Comparison of ENCODE assay signal across 10 mouse cellular contexts in the genomic region with DNA sequence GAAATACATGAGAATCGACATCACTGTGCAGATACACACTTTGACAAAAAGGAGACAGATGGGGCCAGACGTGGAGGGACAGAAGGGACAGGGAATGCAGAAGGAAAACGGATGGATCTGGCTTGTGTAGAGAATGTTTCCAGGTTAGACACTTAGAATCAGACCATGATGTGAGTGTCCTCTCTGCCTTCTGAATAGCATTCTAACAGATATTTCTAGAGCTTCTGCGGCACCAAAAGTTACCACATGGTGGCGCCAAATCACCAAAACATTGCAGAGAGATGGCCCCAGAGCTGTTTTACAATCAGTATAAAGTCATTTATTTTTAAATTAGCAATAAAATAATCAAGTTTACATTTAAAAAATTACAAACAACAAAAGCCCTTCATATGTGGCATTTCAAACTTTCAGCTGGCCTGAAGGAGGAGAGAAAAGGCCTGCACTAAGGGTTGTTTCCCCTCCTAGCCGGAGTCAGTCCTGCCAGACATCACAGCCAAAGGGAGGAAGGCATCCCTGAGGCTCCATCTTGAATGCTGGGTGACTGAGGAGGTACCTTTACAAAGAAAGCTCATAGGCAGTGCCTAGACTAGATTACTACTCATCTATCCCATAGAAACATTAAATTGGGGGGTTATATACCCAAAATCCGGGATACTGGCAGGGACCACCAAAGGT. TPM values are rescaled to one million over a fixed set of nuclear protein-coding genes. Genes with fewer than 3 reads are reported as not detected.
DNase-seq lines count a peak whose midpoint lies in the region; ATAC-seq lines count a peak whose summit lies in the region.
"Had no signal": no experiment of that assay in that cellular context is flagged by ENCODE, and none has a peak within 500 bp of the region (broad histone marks: within the 10 kb centered on the region; RNA-seq: fewer than 3 reads in every experiment).

No protein-coding gene starts in this region.

- no peak overlapping the region for H3K4me2 ChIP-seq in kidney, embryonic 15.5 days
- H3K4me2 ChIP-seq in forebrain, embryonic 12.5 days = no peak overlapping the region
- H3K4me2 ChIP-seq: liver, embryonic 15.5 days had no signal

- no peaks in the 10 kb centered on the region for H3K27me3 ChIP-seq in kidney, embryonic 15.5 days
- H3K27me3 ChIP-seq in forebrain, embryonic 12.5 days = no peaks in the 10 kb centered on the region
- H3K27me3 ChIP-seq in limb, embryonic 10.5 days (ENCODE audit: low read depth, poor library complexity, severe bottlenecking) = no peaks in the 10 kb centered on the region
- H3K27me3 ChIP-seq: liver, embryonic 15.5 days had no signal

- no peak overlapping the region for H3K4me3 ChIP-seq in kidney, embryonic 15.5 days (replicated peaks)
- no peak overlapping the region for H3K4me3 ChIP-seq in forebrain, embryonic 12.5 days (replicated peaks)
- H3K4me3 ChIP-seq in limb, embryonic 10.5 days = no peak overlapping the region
- H3K4me3 ChIP-seq: liver, embryonic 15.5 days had no signal

- H3K36me3 ChIP-seq in kidney, embryonic 15.5 days = peaks cover 54% of the 10 kb centered on the region
- H3K36me3 ChIP-seq in forebrain, embryonic 12.5 days (replicated peaks) = peaks cover 28% of the 10 kb centered on the region
- peaks cover 47% of the 10 kb centered on the region for H3K36me3 ChIP-seq in limb, embryonic 10.5 days

- no peak for ATAC-seq in kidney, embryonic 15.5 days (replicated peaks; ENCODE audit: low FRiP score)
- peak; percentile 63 for ATAC-seq in forebrain, embryonic 12.5 days (ENCODE audit: low FRiP score)
- ATAC-seq in monocyte, adult 5-6 weeks (replicated peaks; ENCODE audit: insufficient number of reproducible peaks, low FRiP score, low TSS enrichment, poor library complexity, severe bottlenecking) = peak; percentile 64; the same call in 1 of the 2 replicates

- H3K9ac ChIP-seq in kidney, embryonic 15.5 days = no peak overlapping the region
- no peak overlapping the region for H3K9ac ChIP-seq in forebrain, embryonic 12.5 days
- H3K9ac ChIP-seq: liver, embryonic 15.5 days had no signal

- 60% methylated on average over 7 of the region's 7 CpGs for WGBS in kidney, embryonic 15.5 days
- WGBS in forebrain, embryonic 12.5 days = 61% methylated on average over 7 of the region's 7 CpGs
- 69% methylated on average over 7 of the region's 7 CpGs for WGBS in limb, embryonic 10.5 days

- no peaks in the 10 kb centered on the region for H3K4me1 ChIP-seq in kidney, embryonic 15.5 days
- no peaks in the 10 kb centered on the region for H3K4me1 ChIP-seq in forebrain, embryonic 12.5 days
- no peaks in the 10 kb centered on the region for H3K4me1 ChIP-seq in limb, embryonic 10.5 days
- H3K4me1 ChIP-seq: liver, embryonic 15.5 days had no signal

- peak; percentile 31 for DNase-seq in kidney, adult 11 months
- DNase-seq in c-Kit-positive CD71-negative TER-119-negative erythroid progenitor cells, embryonic 14.5 days (ENCODE audit: low read depth) = peak; percentile 59
- peak; percentile 12 for DNase-seq in hindlimb bud, embryonic 11.5 days (ENCODE audit: extremely low spot score, low read depth, low spot score)
- DNase-seq in limb, embryonic 10.5 days (ENCODE audit: low spot score) = peak; percentile 62
- DNase-seq in spleen, postnatal 36 days (ENCODE audit: low spot score in 2 of 2) = peak; percentile 26 to 38

- no peak overlapping the region for H3K27ac ChIP-seq in kidney, embryonic 15.5 days
- no peak overlapping the region for H3K27ac ChIP-seq in forebrain, embryonic 12.5 days
- H3K27ac ChIP-seq in limb, embryonic 10.5 days = no peak overlapping the region
- H3K27ac ChIP-seq: liver, embryonic 15.5 days had no signal

- no peaks in the 10 kb centered on the region for H3K9me3 ChIP-seq in kidney, embryonic 15.5 days (replicated peaks)
- H3K9me3 ChIP-seq in forebrain, embryonic 12.5 days = no peaks in the 10 kb centered on the region
- H3K9me3 ChIP-seq in limb, embryonic 10.5 days (replicated peaks) = no peaks in the 10 kb centered on the region
- H3K9me3 ChIP-seq: liver, embryonic 15.5 days had no signal

RNA-seq across cellular contexts. Expression of a gene that starts 7.1 kb away (rescaled TPM):
- polyA plus RNA-seq in kidney, embryonic 15.5 days (2015; fragmentation: Nextera tagmentation; extraction: Ambion mirVana) = 52.2 and 52.6 TPM in 2 replicates
- polyA plus RNA-seq in forebrain, embryonic 12.5 days (2016; fragmentation: Nextera tagmentation; extraction: Ambion mirVana) = 43.6 and 49.0 TPM in 2 replicates
- polyA plus RNA-seq in limb, embryonic 10.5 days (2016; fragmentation: Nextera tagmentation; extraction: Ambion mirVana) = 54.2 and 63.0 TPM in 2 replicates
- total RNA-seq in monocyte, adult 5-6 weeks (2017) = 28.5 to 49.0 TPM (median 45.7 TPM) in 3 replicates

RNA-seq across cellular contexts. Expression of a gene that starts 30.0 kb away (rescaled TPM):
- polyA plus RNA-seq in kidney, embryonic 15.5 days (2015; fragmentation: Nextera tagmentation; extraction: Ambion mirVana) = not detected in 2 replicates
- not detected in 2 replicates for polyA plus RNA-seq in forebrain, embryonic 12.5 days (2016; fragmentation: Nextera tagmentation; extraction: Ambion mirVana)
- not detected in 2 replicates for polyA plus RNA-seq in limb, embryonic 10.5 days (2016; fragmentation: Nextera tagmentation; extraction: Ambion mirVana)
- total RNA-seq in monocyte, adult 5-6 weeks (2017) = not detected in 3 replicates
- total RNA-seq: adrenal gland, postnatal 4 days had no signal
- polyA plus RNA-seq: liver, embryonic 15.5 days had no signal

RNA-seq across cellular contexts. Expression of a gene that starts 41.9 kb away (rescaled TPM):
- 20.4 TPM in 2 replicates for polyA plus RNA-seq in kidney, embryonic 15.5 days (2015; fragmentation: Nextera tagmentation; extraction: Ambion mirVana)
- polyA plus RNA-seq in forebrain, embryonic 12.5 days (2016; fragmentation: Nextera tagmentation; extraction: Ambion mirVana) = 7.5 and 8.1 TPM in 2 replicates
- polyA plus RNA-seq in limb, embryonic 10.5 days (2016; fragmentation: Nextera tagmentation; extraction: Ambion mirVana) = 5.6 and 6.3 TPM in 2 replicates
- 8.9 to 23.6 TPM (median 19.8 TPM) in 3 replicates for total RNA-seq in monocyte, adult 5-6 weeks (2017)

Comparison
In these comparisons a context has a peak if more than half of its experiments do, and no peak if none do; other contexts are left out.
1. DNase-seq: peak in every context shown above with its lines; median percentile 62 in limb, embryonic 10.5 days; 59 in c-Kit-positive CD71-negative TER-119-negative erythroid progenitor cells, embryonic 14.5 days; 32 in spleen, postnatal 36 days; 31 in kidney, adult 11 months; 12 in hindlimb bud, embryonic 11.5 days.